Mouse (Mus musculus): ENCODE measurements at regions not wholly inside any gene's neighbourhood (a gene's known extent, or its start where the extent isn't known, plus 50 kb on each side); places are given as distances from the start of the nearest gene placed in this dataset.

DNA sequence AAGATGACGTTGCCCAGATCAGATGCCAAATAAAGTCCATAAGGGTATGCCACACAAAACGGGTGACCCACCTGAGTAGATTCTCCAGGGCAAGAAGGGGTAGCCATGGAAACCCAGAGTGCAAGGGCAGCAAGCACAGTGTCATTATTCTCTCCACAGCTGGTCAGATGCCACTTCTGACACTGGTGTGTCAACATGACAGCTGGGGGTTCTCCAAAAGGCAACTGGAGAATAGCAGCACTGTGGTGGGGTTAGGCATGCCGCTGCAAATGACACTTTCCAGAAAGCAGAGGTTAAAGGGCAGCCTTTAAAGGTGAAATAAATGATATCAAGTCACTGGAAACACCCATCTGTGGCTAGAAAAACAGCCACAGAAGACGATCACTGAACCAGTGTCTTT is 70.8 kb upstream of the Thbs2 start:
- H3K27ac ChIP-seq, result no peak overlapping the region
- H3K9ac ChIP-seq, result no peak overlapping the region
- no peaks in the 10 kb centered on the region for H3K9me3 ChIP-seq (replicated peaks)
- no peaks in the 10 kb centered on the region for H3K36me3 ChIP-seq (ENCODE audit: poor library complexity, severe bottlenecking)
- WGBS, result 69% methylated on average over 4 of the region's 4 CpGs
- ATAC-seq, result no peak
- no peak overlapping the region for H3K4me3 ChIP-seq
- H3K4me1 ChIP-seq, result no peaks in the 10 kb centered on the region
- no peaks in the 10 kb centered on the region for H3K27me3 ChIP-seq
- no peak overlapping the region for H3K4me2 ChIP-seq

DNA sequence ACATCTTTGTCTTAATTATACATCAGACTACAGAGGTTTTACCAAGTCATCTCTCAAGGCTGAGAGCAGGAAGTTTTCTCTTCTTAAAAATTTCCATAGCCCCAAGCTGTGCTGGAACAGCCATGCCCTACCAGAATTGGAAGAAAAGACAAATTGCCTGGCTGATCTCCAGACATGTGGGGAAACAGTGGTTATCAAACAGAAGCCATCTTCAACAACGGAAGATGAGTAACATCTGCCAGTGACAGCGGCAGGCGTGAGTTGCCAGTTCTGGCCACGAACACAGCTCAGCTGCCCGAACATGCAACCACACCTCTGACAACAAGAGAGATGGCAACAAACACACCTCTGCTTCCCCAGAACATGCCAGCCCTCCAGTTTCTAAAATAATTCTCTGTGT is 59.1 kb upstream of the Thbs2 start:
- Histone ChIP-seq H3K4me1 (no peaks in the 10 kb centered on the region), H3K9ac (no peak overlapping the region), H3K4me3 (no peak overlapping the region), H3K27me3 (no peaks in the 10 kb centered on the region), H3K4me2 (no peak overlapping the region), H3K9me3 (replicated peaks) (no peaks in the 10 kb centered on the region), H3K27ac (no peak overlapping the region), H3K36me3 (ENCODE audit: poor library complexity, severe bottlenecking) (no peaks in the 10 kb centered on the region)
- 96% methylated on average over 5 of the region's 5 CpGs for WGBS
- no peak for ATAC-seq

DNA sequence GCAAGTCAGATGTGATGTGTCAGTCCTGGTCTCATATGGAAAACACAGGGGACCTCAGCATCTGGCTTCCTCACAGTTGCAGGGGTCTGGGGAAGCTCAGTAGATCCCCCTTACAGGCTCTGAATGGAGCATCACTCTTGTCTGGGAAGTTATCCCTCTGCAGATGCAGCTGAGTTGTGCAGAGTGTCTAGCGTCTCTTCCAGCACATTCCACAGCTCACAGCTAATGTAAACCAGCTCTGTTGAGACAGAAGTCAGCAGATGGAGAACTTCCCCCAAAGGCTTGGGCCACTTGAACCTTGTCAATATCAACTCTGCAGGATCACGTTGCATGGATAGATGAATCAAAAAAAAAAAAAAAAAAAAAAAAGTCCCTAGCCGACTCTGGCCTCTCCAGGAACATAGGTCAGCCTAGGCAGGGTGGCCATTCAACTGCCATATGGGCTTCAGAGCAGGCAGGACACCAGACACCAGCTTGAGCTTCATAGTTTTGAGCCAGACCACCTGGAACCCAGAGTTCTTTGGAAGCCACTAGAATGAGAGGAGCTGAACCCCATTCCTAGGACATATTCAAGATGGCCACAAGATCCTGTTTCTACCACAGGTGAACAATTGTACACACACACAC is 56.6 kb upstream of the Thbs2 start:
- WGBS, result 81% methylated on average over 3 of the region's 3 CpGs
- H3K27ac ChIP-seq, result no peak overlapping the region

GRCm38 (mm10) chr17:14749281-14749680 is 55.2 kb upstream of the Thbs2 start:
- no peaks in the 10 kb centered on the region for H3K27me3 ChIP-seq
- no peak overlapping the region for H3K4me3 ChIP-seq
- H3K36me3 ChIP-seq (ENCODE audit: poor library complexity, severe bottlenecking), result no peaks in the 10 kb centered on the region
- no peaks in the 10 kb centered on the region for H3K9me3 ChIP-seq (replicated peaks)
- no peak overlapping the region for H3K9ac ChIP-seq
- H3K4me1 ChIP-seq, result no peaks in the 10 kb centered on the region
- no peak overlapping the region for H3K4me2 ChIP-seq
- ATAC-seq, result no peak
- 75% methylated on average over 2 of the region's 2 CpGs for WGBS
- no peak overlapping the region for H3K27ac ChIP-seq

More for the DNA sequence above, 56.6 kb upstream of the Thbs2 start:
- no peaks in the 10 kb centered on the region for H3K36me3 ChIP-seq (ENCODE audit: poor library complexity, severe bottlenecking)
- no peaks in the 10 kb centered on the region for H3K9me3 ChIP-seq (replicated peaks)
- ATAC-seq, result no peak
- no peak overlapping the region for H3K4me3 ChIP-seq
- H3K4me2 ChIP-seq, result no peak overlapping the region
- no peak overlapping the region for H3K9ac ChIP-seq
- no peaks in the 10 kb centered on the region for H3K27me3 ChIP-seq
- H3K4me1 ChIP-seq, result no peaks in the 10 kb centered on the region

- Histone ChIP-seq H3K4me3 (no peak overlapping the region), H3K27me3 (no peaks in the 10 kb centered on the region), H3K27ac (no peak overlapping the region), H3K36me3 (ENCODE audit: poor library complexity, severe bottlenecking) (no peaks in the 10 kb centered on the region), H3K9me3 (replicated peaks) (no peaks in the 10 kb centered on the region), H3K9ac (no peak overlapping the region), H3K4me2 (no peak overlapping the region), H3K4me1 (no peaks in the 10 kb centered on the region)
- ATAC-seq, result peak; percentile 48; the same call in 1 of the 2 replicates
- WGBS, result 47% methylated on average over 5 of the region's 5 CpGs
Measured at GRCm38 (mm10) chr17:14747255-14747869, 53.3 kb upstream of the Thbs2 start.

DNA sequence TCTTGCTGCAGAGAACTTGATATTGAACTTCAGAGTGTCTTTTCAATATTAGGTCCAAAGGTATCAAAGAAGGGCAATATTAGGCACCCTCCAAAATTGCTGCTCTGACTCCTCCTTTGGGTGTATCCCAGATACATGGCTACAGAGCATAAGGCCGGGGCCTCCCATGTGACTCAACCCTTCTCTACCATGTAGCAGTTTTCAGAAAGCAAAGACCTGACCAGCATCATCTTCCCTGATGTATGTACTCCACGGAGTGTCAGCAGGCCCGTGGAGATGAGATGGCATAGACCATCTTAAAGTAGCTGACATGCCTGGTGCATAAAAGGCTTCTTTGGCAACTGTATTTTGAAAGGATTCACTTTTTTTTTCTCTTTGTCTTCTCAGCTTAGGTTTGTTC is 51.5 kb upstream of the Thbs2 start:
- Histone ChIP-seq H3K4me3 (no peak overlapping the region), H3K27me3 (no peaks in the 10 kb centered on the region), H3K9me3 (replicated peaks) (no peaks in the 10 kb centered on the region), H3K4me1 (no peaks in the 10 kb centered on the region), H3K36me3 (ENCODE audit: poor library complexity, severe bottlenecking) (no peaks in the 10 kb centered on the region), H3K9ac (no peak overlapping the region), H3K4me2 (no peak overlapping the region), H3K27ac (no peak overlapping the region)
- ATAC-seq, result no peak
- 89% methylated on average over 3 of the region's 3 CpGs for WGBS

GRCm38 (mm10) chr17:14744010-14744409 is 50.0 kb upstream of the Thbs2 start:
- 89% methylated on average over 9 of the region's 9 CpGs for WGBS
- Histone ChIP-seq H3K36me3 (ENCODE audit: poor library complexity, severe bottlenecking) (no peaks in the 10 kb centered on the region), H3K9me3 (replicated peaks) (no peaks in the 10 kb centered on the region), H3K4me2 (no peak overlapping the region), H3K27me3 (no peaks in the 10 kb centered on the region), H3K9ac (no peak overlapping the region), H3K4me1 (no peaks in the 10 kb centered on the region), H3K27ac (no peak overlapping the region), H3K4me3 (no peak overlapping the region)
- ATAC-seq, result no peak
